Mouse (Mus musculus) MEL (cell line): ENCODE results near the gene Adm. TPM values are rescaled to one million over a fixed set of nuclear protein-coding genes. Genes with fewer than 3 reads are reported as not detected.

ENCODE experiments used
- DNase-seq: peaks from one replicate; pipeline ENCODE4 v3.0.0; 2011; ENCODE audit warnings: low read depth, low spot score
- H3K27ac ChIP-seq: 2 replicates; pipeline ENCODE4 v1.5.1; 2012; ENCODE audit warnings: low read depth, mild to moderate bottlenecking, control low read depth, low read length, moderate library complexity; ENCODE audit not compliant: control insufficient read depth
- H3K27me3 ChIP-seq, 2 experiments: fragments of 150-350 bp in 1 of 2; sonication (generic) in 1 of 2; 2 replicates each; pipeline ENCODE4 v1.6.1; 2012; ENCODE audit warnings: low read length in 2 of 2, mild to moderate bottlenecking in 2 of 2, improper control_type of control experiment in 1 of 2, moderate library complexity in 1 of 2; ENCODE audit not compliant: insufficient read depth in 2 of 2, control insufficient read depth in 1 of 2
- H3K36me3 ChIP-seq, 2 experiments: 2 replicates each; pipeline ENCODE4 v1.6.1; 2012 to 2014; ENCODE audit warnings: low read length in 2 of 2, improper control_type of control experiment in 1 of 2, inconsistent platforms in 1 of 2, mild to moderate bottlenecking in 1 of 2; ENCODE audit not compliant: insufficient read depth in 2 of 2, control insufficient read depth in 1 of 2
- H3K4me1 ChIP-seq, 2 experiments: fragments of 150-350 bp in 1 of 2; sonication (generic) in 1 of 2; 2 replicates each; pipeline ENCODE4 v1.6.1; 2012; ENCODE audit warnings: low read length in 2 of 2, improper control_type of control experiment in 1 of 2, mild to moderate bottlenecking in 1 of 2; ENCODE audit not compliant: insufficient read depth in 2 of 2, control insufficient read depth in 1 of 2
- H3K4me3 ChIP-seq, 2 experiments: fragments of 150-350 bp in 1 of 2; sonication (generic) in 1 of 2; 2 replicates each; pipeline ENCODE4 v1.5.1; 2012; ENCODE audit warnings: low read depth in 2 of 2, low read length in 2 of 2, mild to moderate bottlenecking in 2 of 2, moderate library complexity in 2 of 2, control low read depth in 1 of 2, improper control_type of control experiment in 1 of 2; ENCODE audit not compliant: control insufficient read depth in 1 of 2, insufficient read depth in 1 of 2
- H3K79me2 ChIP-seq: 2 replicates; pipeline ENCODE4 v1.6.1; 2012; ENCODE audit warnings: mild to moderate bottlenecking, low read length, moderate library complexity; ENCODE audit not compliant: control insufficient read depth, poor library complexity, insufficient read depth
- H3K9ac ChIP-seq: 2 replicates; pipeline ENCODE4 v1.6.1; 2012; ENCODE audit warnings: low read depth, mild to moderate bottlenecking, control low read depth, low read length, moderate library complexity; ENCODE audit not compliant: control insufficient read depth, poor library complexity, severe bottlenecking
- H3K9me3 ChIP-seq: fragments of 150-350 bp; sonication (generic); replicated peaks from 2 replicates; pipeline ENCODE4 v1.6.1; 2012; ENCODE audit warnings: mild to moderate bottlenecking, low read length, improper control_type of control experiment, moderate library complexity; ENCODE audit not compliant: insufficient read depth
- BHLHE40 ChIP-seq: IDR thresholded peaks from 2 replicates; pipeline ENCODE4 v1.6.1; 2012; ENCODE audit warnings: low read depth, mild to moderate bottlenecking, inconsistent platforms, low read length, improper control_type of control experiment, borderline replicate concordance
- CHD2 ChIP-seq: IDR thresholded peaks from 2 replicates; pipeline ENCODE4 v1.6.1; 2011; ENCODE audit warnings: low read length, improper control_type of control experiment
- E2F4 ChIP-seq: IDR thresholded peaks from 2 replicates; pipeline ENCODE4 v1.6.1; 2011; ENCODE audit warnings: low read depth, low read length, improper control_type of control experiment, borderline replicate concordance
- ELF1 ChIP-seq: IDR thresholded peaks from 2 replicates; pipeline ENCODE4 v1.6.1; 2014; ENCODE audit warnings: low read depth, mild to moderate bottlenecking, inconsistent platforms, low read length, improper control_type of control experiment, moderate library complexity
- HCFC1 ChIP-seq: IDR thresholded peaks from 2 replicates; pipeline ENCODE4 v1.6.1; 2012; ENCODE audit warnings: low read depth, mild to moderate bottlenecking, inconsistent platforms, low read length, improper control_type of control experiment, moderate library complexity
- KAT2A ChIP-seq: conservative IDR thresholded peaks from 2 replicates; pipeline ENCODE4 v1.6.1; 2012; ENCODE audit warnings: low read depth, low read length, improper control_type of control experiment, inconsistent platforms
- MAZ ChIP-seq: IDR thresholded peaks from 2 replicates; pipeline ENCODE4 v1.6.1; 2012; ENCODE audit warnings: low read depth, mild to moderate bottlenecking, inconsistent platforms, low read length, improper control_type of control experiment
- MXI1 ChIP-seq: IDR thresholded peaks from 2 replicates; pipeline ENCODE4 v1.6.1; 2011; ENCODE audit warnings: mild to moderate bottlenecking, low read depth, low read length, improper control_type of control experiment
- POLR2AphosphoS2 ChIP-seq: IDR thresholded peaks from 2 replicates; pipeline ENCODE4 v1.6.1; 2011; ENCODE audit warnings: low read length, improper control_type of control experiment
- RAD21 ChIP-seq: IDR thresholded peaks from 2 replicates; pipeline ENCODE4 v1.6.1; 2011; ENCODE audit warnings: mild to moderate bottlenecking, low read depth, low read length, improper control_type of control experiment
- TAL1 ChIP-seq: IDR thresholded peaks from 2 replicates; pipeline ENCODE4 v1.6.1; 2012; ENCODE audit warnings: mild to moderate bottlenecking, inconsistent platforms, low read length, moderate library complexity, mixed read lengths
- UBTF ChIP-seq: IDR thresholded peaks from 2 replicates; pipeline ENCODE4 v1.6.1; 2012; ENCODE audit warnings: low read depth, mild to moderate bottlenecking, inconsistent platforms, low read length, improper control_type of control experiment, moderate library complexity, borderline replicate concordance; ENCODE audit not compliant: insufficient read depth
- ZC3H11A ChIP-seq: IDR thresholded peaks from 2 replicates; pipeline ENCODE4 v1.6.1; 2012; ENCODE audit warnings: low read depth, mild to moderate bottlenecking, inconsistent platforms, low read length, improper control_type of control experiment
- ZMIZ1 ChIP-seq: IDR thresholded peaks from 2 replicates; pipeline ENCODE4 v1.6.1; 2012; ENCODE audit warnings: low read depth, mild to moderate bottlenecking, inconsistent platforms, low read length, improper control_type of control experiment, moderate library complexity
- ZNF384 ChIP-seq: IDR thresholded peaks from 2 replicates; pipeline ENCODE4 v1.6.1; 2012; ENCODE audit warnings: low read depth, mild to moderate bottlenecking, inconsistent platforms, low read length, improper control_type of control experiment
- polyA plus RNA-seq, 2 experiments: library from polyadenylated mRNA; stranded (reverse) in 1 of 2; unstranded in 1 of 2; fragments of >175 nt in 1 of 2; fragments of >200 nt in 1 of 2; gene quantifications; 2 replicates each; pipeline versions ENCODE4 v1.2.1 to v1.2.4; 2012; ENCODE audit warnings: low replicate concordance in 2 of 2, low read depth in 1 of 2; ENCODE audit not compliant: insufficient read length in 2 of 2, insufficient read depth in 1 of 2, missing spikeins in 1 of 2
- total RNA-seq: library from RNA; depleted of rRNA; stranded (reverse); fragments of 300-350 nt; gene quantifications from 2 replicates; pipeline ENCODE4 v1.2.3, GENCODE M21; 2012

Gene Adm
- total and polyA plus RNA-seq, 3 experiments: not detected

- Histone ChIP-seq H3K27ac (no peak overlapping the region), H3K27me3 (peaks cover 0 to 1% of the 10 kb centered on the region in 2 experiments; a peak in 2 of 4 replicates), H3K79me2 (no peaks in the 10 kb centered on the region; the same call in 1 of the 2 replicates), H3K36me3 (peaks cover 0 to 3% of the 10 kb centered on the region in 2 experiments; a peak in 1 of 4 replicates), H3K4me3 (peak overlapping the region; percentile 37 to 50; a peak in 3 of 4 replicates), H3K9ac (peak overlapping the region; percentile 78), H3K9me3 (no peaks in the 10 kb centered on the region), H3K4me1 (no peaks in the 10 kb centered on the region; a peak in 1 of 4 replicates)
- TF ChIP-seq HCFC1 (no peak), CHD2 (no peak), ZC3H11A (no peak), RAD21 (no peak), ELF1 (no peak), E2F4 (no peak), KAT2A (no peak), ZNF384 (no peak), POLR2AphosphoS2 (no peak), BHLHE40 (no peak), UBTF (no peak), ZMIZ1 (no peak), TAL1 (no peak)
- DNase-seq: no peak
Observed at GRCm38 (mm10) chr7:110615151-110615631, 12.3 kb upstream of the Adm start.

DNA sequence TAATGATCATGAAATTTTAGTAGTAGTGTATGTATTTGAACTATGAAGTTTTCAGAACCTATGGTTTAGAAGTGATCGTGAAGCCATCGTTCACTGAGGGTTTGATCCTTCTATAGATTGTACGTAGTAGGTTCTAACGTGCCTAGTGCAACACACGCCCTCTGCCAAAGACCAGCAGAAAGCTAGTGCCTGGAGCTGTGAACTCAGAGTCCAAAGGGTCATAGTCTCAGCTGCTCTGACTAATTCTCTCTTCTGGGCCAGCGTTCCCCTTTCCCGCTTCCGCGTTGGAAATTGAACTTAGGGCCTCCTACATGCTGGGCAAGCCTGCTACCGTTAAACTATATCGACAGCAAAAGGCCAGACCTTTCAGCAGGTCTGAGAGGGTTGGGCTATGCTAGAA is 11.7 kb upstream of the Adm start:
- H3K27me3 ChIP-seq: peaks cover under 1 to 1% of the 10 kb centered on the region in 2 experiments; a peak in 2 of 4 replicates
- H3K36me3 ChIP-seq: peaks cover 0 to 3% of the 10 kb centered on the region in 2 experiments; a peak in 1 of 4 replicates
- no peak overlapping the region for H3K9ac ChIP-seq
- no peaks in the 10 kb centered on the region for H3K9me3 ChIP-seq
- TF ChIP-seq MXI1 (no peak), MAZ (no peak)
- TF ChIP-seq, all 39 proteins: peak for 0
- no peaks in the 10 kb centered on the region; a peak in 1 of 4 replicates for H3K4me1 ChIP-seq
- no peaks in the 10 kb centered on the region; the same call in 1 of the 2 replicates for H3K79me2 ChIP-seq
- H3K27ac ChIP-seq: no peak overlapping the region
- no peak for DNase-seq
- H3K4me3 ChIP-seq: no peak overlapping the region
